Mouse (Mus musculus): ENCODE results near the gene Aagab.
A peak's percentile ranks its signal among the peaks of the same experiment; 100 is the strongest.

The Aagab gene

GRCm38 (mm10) chr9:63647581-63648519 lies 45.4 kb downstream of the Aagab start:
- peak in 1 of 2 experiments; percentile 31 for DNase-seq (ENCODE audit: low spot score in 2 of 2)

- DNase-seq (ENCODE audit: low spot score in 2 of 2): no peak
These were observed 46.1 kb downstream of the Aagab start for GRCm38 (mm10) chr9:63648520-63648918.

- no peak for DNase-seq (ENCODE audit: low spot score in 2 of 2)
These were observed 47.5 kb downstream of the Aagab start for GRCm38 (mm10) chr9:63649841-63650545.

DNA sequence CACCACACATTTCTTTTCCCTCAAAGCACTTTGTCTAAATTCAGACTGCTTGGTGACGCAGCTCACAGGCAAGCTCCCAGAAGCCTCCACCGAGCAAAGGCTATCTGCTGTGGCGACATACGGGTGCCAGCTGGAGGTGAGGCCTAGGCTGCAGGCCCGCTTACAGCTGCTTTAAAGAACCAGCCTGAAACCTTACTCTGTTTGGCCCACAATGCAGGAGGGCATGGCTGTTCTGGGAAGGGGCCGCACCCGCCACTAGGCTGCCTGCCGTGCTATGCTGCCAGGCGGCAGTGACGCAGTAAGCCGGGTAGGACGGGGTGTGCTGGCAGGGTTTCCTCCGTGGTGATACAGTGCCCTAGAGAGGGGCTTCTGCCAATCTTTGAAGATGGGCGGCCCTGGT lies 48.4 kb downstream of the Aagab start:
- DNase-seq (ENCODE audit: low spot score in 2 of 2): peak in 1 of 2 experiments; percentile 56

GRCm38 (mm10) chr9:63651594-63651993 lies 49.1 kb downstream of the Aagab start:
- DNase-seq (ENCODE audit: low spot score in 2 of 2): peak in 1 of 2 experiments; percentile 57

- no peak for DNase-seq (ENCODE audit: low spot score in 2 of 2)
These were observed 51.2 kb downstream of the Aagab start for GRCm38 (mm10) chr9:63653666-63654065.

GRCm38 (mm10) chr9:63654575-63654974 lies 52.1 kb downstream of the Aagab start:
- DNase-seq (ENCODE audit: low spot score in 2 of 2): no peak

GRCm38 (mm10) chr9:63655092-63655491 lies 52.6 kb downstream of the Aagab start:
- no peak for DNase-seq (ENCODE audit: low spot score in 2 of 2)

GRCm38 (mm10) chr9:63657167-63657566 lies 54.7 kb downstream of the Aagab start:
- DNase-seq (ENCODE audit: low spot score in 2 of 2): no peak

DNA sequence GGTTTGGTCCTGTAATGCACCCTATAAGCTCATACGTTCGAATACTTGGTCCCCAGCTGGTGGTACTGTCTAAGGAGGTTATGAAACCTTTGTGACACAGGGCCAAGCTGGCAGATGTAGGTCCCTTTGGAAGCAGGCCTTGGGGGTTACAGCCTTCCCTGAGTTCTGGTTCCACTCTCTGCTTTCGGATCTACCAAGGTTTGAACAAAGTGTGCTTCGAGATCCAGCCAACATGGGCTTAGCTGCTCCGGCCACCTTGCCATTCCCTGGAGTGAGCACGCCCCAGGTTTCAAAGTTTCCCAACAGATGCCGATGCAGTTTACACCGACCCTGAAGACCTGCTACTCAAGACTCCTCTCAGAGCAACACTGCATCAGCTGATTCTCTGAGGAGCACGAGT lies 56.0 kb downstream of the Aagab start:
- DNase-seq (ENCODE audit: low spot score in 2 of 2): no peak

DNA sequence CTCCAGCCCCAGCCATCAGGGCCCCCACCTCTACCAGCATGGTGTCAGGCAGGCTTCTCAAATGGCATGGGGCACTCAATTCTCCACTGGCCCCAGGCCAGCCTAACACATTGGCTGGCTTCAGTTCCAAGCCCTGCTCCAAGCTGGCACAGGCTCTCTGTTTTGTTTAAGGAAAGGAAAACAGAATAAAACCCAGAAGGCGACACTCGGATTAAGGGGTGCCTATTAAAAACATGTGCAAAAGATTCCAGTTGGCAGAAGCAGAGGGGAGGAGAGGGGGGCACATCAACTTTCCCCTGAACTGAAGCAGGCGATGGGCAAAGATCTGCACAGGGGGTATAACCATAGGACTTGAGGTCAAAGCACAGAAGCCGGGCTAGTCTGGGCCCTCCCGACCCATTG lies 56.5 kb downstream of the Aagab start:
- no peak for DNase-seq (ENCODE audit: low spot score in 2 of 2)

GRCm38 (mm10) chr9:63660061-63660460 lies 57.6 kb downstream of the Aagab start:
- DNase-seq (ENCODE audit: low spot score in 2 of 2): no peak

- no peak for DNase-seq (ENCODE audit: low spot score in 2 of 2)
These were observed 58.2 kb downstream of the Aagab start for GRCm38 (mm10) chr9:63660691-63661090.

GRCm38 (mm10) chr9:63662759-63663158 lies 60.3 kb downstream of the Aagab start:
- no peak for DNase-seq (ENCODE audit: low spot score in 2 of 2)

GRCm38 (mm10) chr9:63663222-63663621 lies 60.8 kb downstream of the Aagab start:
- DNase-seq (ENCODE audit: low spot score in 2 of 2): no peak

DNA sequence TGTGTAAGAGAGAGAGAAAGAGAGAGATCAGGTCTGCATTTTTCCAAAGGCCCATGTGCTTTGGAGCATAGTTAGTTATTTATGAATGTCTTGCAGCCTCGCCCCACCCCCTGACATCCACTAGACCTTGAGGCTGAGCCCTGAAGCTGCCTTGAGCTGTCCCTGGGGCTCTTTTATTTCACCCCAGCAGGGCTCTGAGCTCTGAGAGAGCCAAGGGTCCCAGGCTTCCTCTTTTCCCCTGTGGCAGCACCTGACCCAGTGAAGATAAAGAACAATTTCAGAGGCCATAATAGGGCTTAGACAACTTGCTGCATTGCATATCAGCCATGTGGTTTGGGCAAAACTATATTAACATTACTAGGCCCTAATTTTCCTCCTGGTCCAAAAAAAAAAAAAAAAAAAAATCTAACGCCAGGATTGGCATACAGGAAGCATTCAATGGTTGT lies 61.9 kb downstream of the Aagab start:
- DNase-seq (ENCODE audit: low spot score in 2 of 2): no peak

DNA sequence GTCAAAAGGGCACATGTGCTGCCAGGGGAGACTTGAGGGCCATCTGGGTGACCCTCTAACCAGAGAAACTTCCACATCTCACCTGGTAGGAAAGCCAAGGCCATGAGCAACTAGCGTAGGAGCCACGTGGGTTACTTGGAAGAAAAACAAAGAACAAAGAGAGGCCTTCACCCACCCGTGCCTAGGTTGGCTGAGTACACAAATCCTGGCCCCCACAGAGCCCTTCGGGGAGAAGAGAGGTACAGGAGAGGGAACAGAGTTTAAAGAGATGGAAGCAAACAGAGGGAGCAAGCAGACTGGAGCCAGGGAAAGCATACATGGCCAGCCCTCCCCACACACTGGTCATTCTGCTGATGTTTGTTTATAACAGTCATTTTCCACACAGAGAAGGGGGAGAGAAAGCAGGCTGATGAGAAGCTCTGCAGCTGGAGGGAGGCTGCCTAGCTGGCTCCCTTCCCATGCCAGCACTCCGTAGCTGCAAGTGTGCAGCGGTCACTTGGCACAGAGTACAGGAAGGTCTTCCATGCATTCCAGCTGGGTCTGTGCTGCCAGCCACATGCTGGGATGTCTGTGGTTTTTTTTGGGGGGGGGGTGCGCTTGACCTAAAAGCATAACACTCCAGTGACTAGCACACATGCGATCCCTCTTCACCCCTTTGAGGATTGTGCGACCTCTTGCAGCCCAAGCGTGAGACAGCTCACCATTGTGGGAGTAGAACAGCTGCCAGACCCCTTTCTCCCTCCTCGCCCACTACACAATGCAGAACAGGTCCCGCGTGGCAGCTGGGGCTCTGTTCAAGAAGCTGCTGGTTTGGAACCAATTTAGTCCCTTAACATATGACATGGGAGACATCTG lies 62.6 kb downstream of the Aagab start:
- no peak for DNase-seq (ENCODE audit: low spot score in 2 of 2)

DNA sequence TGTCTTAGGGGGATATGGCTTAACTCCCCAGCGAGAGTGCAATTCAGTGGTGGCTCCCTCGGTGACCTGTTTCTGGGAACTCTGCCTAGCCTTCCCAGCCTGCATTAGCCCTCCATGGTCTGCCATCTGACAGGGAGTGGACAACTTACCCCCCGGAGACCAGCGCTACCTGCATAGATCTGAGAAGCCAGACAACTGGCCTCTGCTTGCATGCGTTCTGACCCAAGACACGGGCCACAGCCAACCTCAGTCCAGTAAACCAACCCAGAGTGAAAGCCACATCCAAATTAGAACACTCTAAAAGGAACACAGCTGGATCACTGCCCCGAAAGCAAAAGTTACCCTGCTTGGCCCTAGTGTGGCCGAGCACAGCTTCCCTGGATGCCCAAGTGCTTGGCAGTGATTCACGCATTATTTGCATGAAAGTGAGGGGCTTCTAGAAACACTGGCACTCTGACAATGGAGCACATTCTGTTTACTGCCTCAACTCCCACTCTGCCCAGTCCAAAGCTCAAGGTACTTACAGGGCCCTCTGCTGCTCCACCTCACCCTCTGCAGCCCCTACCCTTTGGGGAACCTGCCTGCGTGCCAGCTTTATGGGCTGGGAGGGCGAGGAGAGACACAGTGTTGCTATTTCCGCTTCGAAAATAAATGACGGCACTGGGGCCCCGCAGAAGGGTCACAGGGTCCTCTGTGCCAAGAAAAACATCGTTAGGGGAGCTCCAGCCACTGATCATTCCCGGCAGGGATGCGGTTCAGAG lies 64.3 kb downstream of the Aagab start:
- DNase-seq (ENCODE audit: low spot score in 2 of 2): no peak

DNA sequence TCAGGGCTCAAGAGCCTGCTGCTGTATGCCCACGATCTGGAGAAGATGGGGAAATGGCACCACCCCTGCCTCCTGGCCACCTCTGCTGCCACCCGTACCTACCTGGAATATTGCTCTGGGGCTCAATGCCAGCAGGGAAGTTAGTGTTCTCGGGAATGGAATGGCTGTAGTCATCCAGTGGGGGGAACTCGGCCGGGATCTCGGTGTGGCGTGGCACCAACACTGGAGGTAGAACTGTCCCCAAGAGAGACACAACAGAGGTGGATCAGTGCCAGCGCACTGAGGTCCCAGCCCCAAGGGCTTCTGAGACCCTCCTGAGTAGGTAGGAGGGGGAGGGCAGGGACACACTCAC lies 64.9 kb downstream of the Aagab start:
- no peak for DNase-seq (ENCODE audit: low spot score in 2 of 2)

DNA sequence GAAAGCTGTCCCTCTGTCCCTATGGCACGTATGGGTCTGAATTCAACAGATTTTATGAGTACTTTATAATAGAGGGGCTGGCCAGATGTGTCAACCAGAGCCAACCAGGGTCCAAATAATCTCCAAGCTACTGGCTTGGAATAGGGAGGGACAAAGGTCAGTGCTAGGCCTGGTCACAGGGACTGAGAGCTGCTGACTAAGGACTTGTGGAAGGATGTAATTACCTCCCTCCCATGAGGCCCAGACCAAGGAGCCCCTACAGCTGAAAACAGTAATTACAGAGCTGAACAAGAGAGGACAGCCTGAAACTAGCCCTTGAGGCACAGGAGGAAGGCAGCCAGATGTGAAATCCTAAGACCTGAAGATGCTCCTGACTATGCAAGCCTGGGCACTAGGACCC lies 66.2 kb downstream of the Aagab start:
- no peak for DNase-seq (ENCODE audit: low spot score in 2 of 2)

GRCm38 (mm10) chr9:63669816-63670215 lies 67.4 kb downstream of the Aagab start:
- no peak for DNase-seq (ENCODE audit: low spot score in 2 of 2)
